28 mouse cellular contexts compared by ENCODE assay signal in genomic region chr16:35524200-35524599, GRCm38 (mm10). TPM values are rescaled to one million over a fixed set of nuclear protein-coding genes. Genes with fewer than 3 reads are reported as not detected.
DNase-seq lines count a peak whose midpoint lies in the region; ATAC-seq and TF ChIP-seq lines count a peak whose summit lies in the region.
"Had no signal": no experiment of that assay in that cellular context is flagged by ENCODE, and none has a peak within 500 bp of the region (broad histone marks: within the 10 kb centered on the region; RNA-seq: fewer than 3 reads in every experiment).

No protein-coding gene starts in this region.

- no peak overlapping the region for H3K9ac ChIP-seq in hindbrain, embryonic 13.5 days
- no peak overlapping the region for H3K9ac ChIP-seq in hindbrain, embryonic 11.5 days (ENCODE audit: low read depth, low read length)
- H3K9ac ChIP-seq in midbrain, postnatal 0 days (replicated peaks; ENCODE audit: low read length, poor library complexity, severe bottlenecking) = no peak overlapping the region
- no peak overlapping the region for H3K9ac ChIP-seq in midbrain, embryonic 15.5 days
- H3K9ac ChIP-seq: forebrain, embryonic 13.5 days; heart, embryonic 13.5 days; hindbrain, embryonic 15.5 days had no signal

- 0 out of 2 replicates have a peak, but pooled peaks have one; percentile 36 for ATAC-seq in hindbrain, embryonic 13.5 days (ENCODE audit: low FRiP score)
- no peak for ATAC-seq in hindbrain, embryonic 11.5 days (ENCODE audit: low FRiP score)
- no peak for ATAC-seq in midbrain, postnatal 0 days (ENCODE audit: low FRiP score)
- no peak for ATAC-seq in midbrain, embryonic 15.5 days (replicated peaks)
- ATAC-seq: forebrain, embryonic 13.5 days; forebrain, embryonic 16.5 days; inflammation-experienced regulatory T-cells, adult 6 months; intestine, embryonic 16.5 days; Patski had no signal

- H3K4me2 ChIP-seq in hindbrain, embryonic 13.5 days = no peak overlapping the region
- H3K4me2 ChIP-seq in hindbrain, embryonic 11.5 days (replicated peaks; ENCODE audit: low read depth, low read length) = no peak overlapping the region
- H3K4me2 ChIP-seq in midbrain, postnatal 0 days (ENCODE audit: low read depth, low read length, poor library complexity, severe bottlenecking) = no peak overlapping the region
- no peak overlapping the region for H3K4me2 ChIP-seq in midbrain, embryonic 15.5 days
- H3K4me2 ChIP-seq: forebrain, embryonic 13.5 days; heart, embryonic 13.5 days; hindbrain, embryonic 15.5 days had no signal

- intact Hi-C loops in left cerebral cortex, postnatal 4 days (cut with DNase I) = no loop called here
- intact Hi-C loops in left cerebral cortex, postnatal 14 days (cut with DNase I) = no loop called here

- WGBS in hindbrain, embryonic 13.5 days = 57% methylated on average over 4 of the region's 4 CpGs
- 79% methylated on average over 4 of the region's 4 CpGs for WGBS in hindbrain, embryonic 11.5 days
- WGBS in midbrain, postnatal 0 days = 59% methylated on average over 4 of the region's 4 CpGs
- WGBS in midbrain, embryonic 15.5 days = 60% methylated on average over 4 of the region's 4 CpGs

- no peak overlapping the region for H3K4me3 ChIP-seq in hindbrain, embryonic 13.5 days
- no peak overlapping the region for H3K4me3 ChIP-seq in hindbrain, embryonic 11.5 days (ENCODE audit: low read depth, low read length)
- no peak overlapping the region for H3K4me3 ChIP-seq in midbrain, postnatal 0 days (ENCODE audit: low read depth, low read length)
- no peak overlapping the region for H3K4me3 ChIP-seq in midbrain, embryonic 15.5 days
- H3K4me3 ChIP-seq: forebrain, embryonic 10.5 days; forebrain, embryonic 13.5 days; heart, adult 2 months; heart, embryonic 10.5 days; heart, embryonic 13.5 days; hindbrain, embryonic 15.5 days had no signal

- no peak for DNase-seq in hindbrain, embryonic 11.5 days (ENCODE audit: low spot score)
- DNase-seq in left cerebral cortex, postnatal 4 days = peak; percentile 63
- no peak for DNase-seq in left cerebral cortex, postnatal 14 days (ENCODE audit: low spot score in 2 of 2)
- peak; percentile 37 for DNase-seq in midbrain, postnatal 0 days (ENCODE audit: low spot score)
- DNase-seq: adrenal gland, postnatal 10 days; adrenal gland, postnatal 36 days; B cell, adult 2 months; cerebellum, adult 11 months; cerebellum, adult 2 months; gastrocnemius, postnatal 10 days; gastrocnemius, postnatal 36 days; heart, adult 2 months; heart, postnatal 14 days; heart, postnatal 4 days had no signal

- no peaks in the 10 kb centered on the region for H3K27me3 ChIP-seq in hindbrain, embryonic 13.5 days
- no peaks in the 10 kb centered on the region for H3K27me3 ChIP-seq in hindbrain, embryonic 11.5 days (ENCODE audit: control insufficient read depth, insufficient read depth, low read length)
- no peaks in the 10 kb centered on the region for H3K27me3 ChIP-seq in midbrain, postnatal 0 days (ENCODE audit: insufficient read depth, low read length)
- no peaks in the 10 kb centered on the region for H3K27me3 ChIP-seq in midbrain, embryonic 15.5 days (replicated peaks)
- H3K27me3 ChIP-seq: forebrain, embryonic 13.5 days; hindbrain, embryonic 15.5 days had no signal

- H3K27ac ChIP-seq in hindbrain, embryonic 13.5 days = no peak overlapping the region
- H3K27ac ChIP-seq in hindbrain, embryonic 11.5 days (ENCODE audit: low read depth, low read length) = no peak overlapping the region
- H3K27ac ChIP-seq in midbrain, postnatal 0 days (ENCODE audit: low read depth, low read length) = no peak overlapping the region
- no peak overlapping the region for H3K27ac ChIP-seq in midbrain, embryonic 15.5 days
- H3K27ac ChIP-seq: forebrain, embryonic 10.5 days; forebrain, embryonic 13.5 days; heart, adult 2 months; heart, embryonic 10.5 days; heart, embryonic 13.5 days; hindbrain, embryonic 15.5 days had no signal

- H3K9me3 ChIP-seq in hindbrain, embryonic 13.5 days = no peaks in the 10 kb centered on the region
- no peaks in the 10 kb centered on the region for H3K9me3 ChIP-seq in hindbrain, embryonic 11.5 days (ENCODE audit: control insufficient read depth, low read length)
- H3K9me3 ChIP-seq in midbrain, postnatal 0 days (ENCODE audit: low read length) = no peaks in the 10 kb centered on the region
- H3K9me3 ChIP-seq in midbrain, embryonic 15.5 days = no peaks in the 10 kb centered on the region
- H3K9me3 ChIP-seq: forebrain, embryonic 10.5 days; forebrain, embryonic 13.5 days; G1E; heart, embryonic 10.5 days; heart, embryonic 13.5 days; hindbrain, embryonic 15.5 days had no signal

- H3K4me1 ChIP-seq in hindbrain, embryonic 13.5 days (replicated peaks) = peaks cover 7% of the 10 kb centered on the region
- no peaks in the 10 kb centered on the region for H3K4me1 ChIP-seq in hindbrain, embryonic 11.5 days (replicated peaks; ENCODE audit: control insufficient read depth, insufficient read depth, low read length)
- H3K4me1 ChIP-seq in midbrain, postnatal 0 days (ENCODE audit: insufficient read depth, low read length) = no peaks in the 10 kb centered on the region
- H3K4me1 ChIP-seq in midbrain, embryonic 15.5 days = no peaks in the 10 kb centered on the region
- H3K4me1 ChIP-seq: heart, embryonic 13.5 days had no signal

- H3K36me3 ChIP-seq in hindbrain, embryonic 13.5 days = no peaks in the 10 kb centered on the region
- no peaks in the 10 kb centered on the region for H3K36me3 ChIP-seq in hindbrain, embryonic 11.5 days (ENCODE audit: control insufficient read depth, insufficient read depth, low read length)
- H3K36me3 ChIP-seq in midbrain, postnatal 0 days (ENCODE audit: insufficient read depth, low read length) = no peaks in the 10 kb centered on the region
- no peaks in the 10 kb centered on the region for H3K36me3 ChIP-seq in midbrain, embryonic 15.5 days (replicated peaks)
- H3K36me3 ChIP-seq: forebrain, embryonic 10.5 days; G1E; heart, embryonic 10.5 days; heart, embryonic 13.5 days; hindbrain, embryonic 15.5 days had no signal

- no peak for TF ChIP-seq CTCF in midbrain, postnatal 0 days (IDR thresholded peaks at IDR 0.05)

RNA-seq across cellular contexts. Expression of gene Sema5b, which starts 16.7 kb away (rescaled TPM):
- polyA plus RNA-seq in hindbrain, embryonic 13.5 days (2015; fragmentation: Nextera tagmentation; extraction: Ambion mirVana) = 26.2 and 29.3 TPM in 2 replicates
- 27.3 and 30.1 TPM in 2 replicates for polyA plus RNA-seq in hindbrain, embryonic 11.5 days (2014; fragmentation: Nextera tagmentation; extraction: Ambion mirVana)
- 10 to 100 TPM; 29.9 to 30.5 TPM for total RNA-seq in left cerebral cortex, postnatal 4 days (2021)
- 10 to 100 TPM; 17.3 to 21.7 TPM for total RNA-seq in left cerebral cortex, postnatal 14 days (2021)
- total RNA-seq in midbrain, postnatal 0 days (2014; rRNA removed) = 30.9 and 46.5 TPM in 2 replicates
- 9.5 and 11.4 TPM in 2 replicates for polyA plus RNA-seq in midbrain, postnatal 0 days (2015; fragmentation: Nextera tagmentation; extraction: Ambion mirVana)
- 25.4 and 27.7 TPM in 2 replicates for polyA plus RNA-seq in midbrain, embryonic 15.5 days (2015; fragmentation: Nextera tagmentation; extraction: Ambion mirVana)
- total RNA-seq: granulocyte monocyte progenitor cell, adult 5-6 weeks had no signal
- polyA plus RNA-seq: G1E; inflammation-experienced regulatory T-cells, adult 6 months had no signal

RNA-seq across cellular contexts. Expression of gene Pdia5, which starts 33.5 kb away (rescaled TPM):
- polyA plus RNA-seq in hindbrain, embryonic 13.5 days (2015; fragmentation: Nextera tagmentation; extraction: Ambion mirVana) = 15.4 and 17.1 TPM in 2 replicates
- polyA plus RNA-seq in hindbrain, embryonic 11.5 days (2014; fragmentation: Nextera tagmentation; extraction: Ambion mirVana) = 11.3 and 13.1 TPM in 2 replicates
- 1 to 10 TPM; 6.6 to 7.4 TPM for total RNA-seq in left cerebral cortex, postnatal 4 days (2021)
- total RNA-seq in left cerebral cortex, postnatal 14 days (2021) = 1 to 10 TPM; 3.8 to 4.3 TPM
- 2.6 and 4.3 TPM in 2 replicates for total RNA-seq in midbrain, postnatal 0 days (2014; rRNA removed)
- 7.7 and 8.0 TPM in 2 replicates for polyA plus RNA-seq in midbrain, postnatal 0 days (2015; fragmentation: Nextera tagmentation; extraction: Ambion mirVana)
- polyA plus RNA-seq in midbrain, embryonic 15.5 days (2015; fragmentation: Nextera tagmentation; extraction: Ambion mirVana) = 12.4 and 13.9 TPM in 2 replicates
- total RNA-seq: CH12.LX, G1E had no signal
- polyA plus RNA-seq: G1E had no signal

Comparison
In these comparisons a context has a peak if more than half of its experiments do, and no peak if none do; other contexts are left out.
1. DNase-seq: peak in left cerebral cortex, postnatal 4 days (single experiment) and midbrain, postnatal 0 days (single experiment); none in hindbrain, embryonic 11.5 days (single experiment) and left cerebral cortex, postnatal 14 days (0 of 2).